Mouse (Mus musculus): ENCODE results near the gene Olig3. TPM values are rescaled to one million over a fixed set of nuclear protein-coding genes. Genes with fewer than 3 reads are reported as not detected.

The Olig3 gene
- polyA plus RNA-seq, 1 experiment, result 0.04 TPM

DNA sequence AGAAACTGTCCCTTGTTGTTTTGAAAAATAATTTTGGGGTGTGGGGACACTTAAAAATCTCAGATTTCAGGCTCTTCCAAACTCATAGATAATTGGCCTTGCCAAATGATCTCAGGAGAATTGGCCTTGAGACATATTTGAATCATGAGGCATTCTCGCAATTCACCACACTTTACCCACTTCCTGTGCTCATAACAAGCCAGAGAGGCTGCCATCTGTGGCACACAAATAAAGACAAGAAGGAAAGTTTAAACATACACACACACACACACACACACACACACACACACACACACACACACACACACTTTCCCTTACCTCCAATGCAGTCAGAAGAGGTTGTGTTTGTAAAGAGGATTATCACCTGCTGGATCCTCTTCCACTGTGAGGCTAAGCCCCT lies 22.9 kb upstream of the Olig3 start:
- no peaks in the 10 kb centered on the region for H3K36me3 ChIP-seq (ENCODE audit: control insufficient read depth, insufficient read depth, low read length)
- H3K4me3 ChIP-seq (ENCODE audit: extremely low read depth, insufficient read depth, insufficient read length), result no peak overlapping the region
- peak overlapping the region; percentile 57; the same call in 1 of the 2 replicates for H3K27ac ChIP-seq (ENCODE audit: insufficient read depth, low read length)
- no peaks in the 10 kb centered on the region for H3K27me3 ChIP-seq (ENCODE audit: control insufficient read depth, insufficient read depth, low read length)
- 13% methylated on average over 1 of the region's 1 CpGs for WGBS
- H3K4me1 ChIP-seq (ENCODE audit: control insufficient read depth, insufficient read depth, insufficient read length), result no peaks in the 10 kb centered on the region
- peak in 1 of 2 experiments; percentile 49 for DNase-seq (ENCODE audit: low read depth in 1 of 2, low spot score in 2 of 2)
- no peak for TF ChIP-seq CTCF (IDR thresholded peaks at IDR 0.05; ENCODE audit: extremely low read depth, insufficient read depth, insufficient read length, insufficient replicate concordance)
- no peak for TF ChIP-seq POLR2A (IDR thresholded peaks at IDR 0.05; ENCODE audit: low read depth, low read length)

DNA sequence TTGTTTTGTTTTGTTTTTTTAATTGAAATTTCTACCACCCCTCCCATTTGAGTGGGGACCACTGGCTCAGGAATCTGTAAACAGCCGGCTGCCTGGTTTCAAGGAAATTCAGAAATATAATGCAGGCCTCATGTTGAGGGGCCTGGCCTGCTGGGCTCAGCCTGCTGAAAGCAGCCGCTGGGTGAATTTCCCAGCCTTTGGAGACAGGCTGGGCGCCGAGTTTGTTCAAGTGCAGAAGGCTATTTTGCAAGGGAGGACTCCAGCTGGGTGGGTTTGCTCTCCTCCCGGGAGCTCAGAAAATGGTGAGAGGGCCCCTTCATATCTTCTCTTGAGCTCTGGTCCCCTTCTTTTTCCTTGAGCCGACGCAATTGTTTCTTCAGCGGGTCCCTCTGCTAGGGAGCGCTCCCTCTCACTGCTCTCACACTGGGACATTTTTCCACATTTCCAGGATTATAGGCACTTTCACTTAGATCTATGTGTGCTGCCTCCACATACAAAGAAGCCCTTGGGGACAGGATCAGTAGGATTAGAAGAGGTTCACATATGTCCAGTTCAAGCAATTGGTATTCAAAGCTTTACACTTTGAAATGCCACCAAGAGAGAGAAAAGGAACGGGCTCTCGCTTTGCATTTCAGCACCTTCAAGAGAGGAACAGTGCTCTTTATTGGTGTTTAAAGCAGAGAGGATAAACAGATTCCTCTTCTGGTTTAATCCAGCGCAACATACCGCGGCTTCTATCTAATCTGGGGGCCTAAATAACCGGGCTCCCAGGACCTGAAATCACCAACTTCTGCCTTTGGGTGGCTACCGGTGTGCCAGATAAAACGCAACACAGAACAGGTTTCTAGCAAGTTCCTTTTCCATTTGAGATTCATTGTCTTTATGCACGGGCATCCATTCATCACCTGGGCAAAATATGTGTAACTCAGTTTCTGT lies 17.4 kb upstream of the Olig3 start:
- Histone ChIP-seq H3K4me3 (ENCODE audit: extremely low read depth, insufficient read depth, insufficient read length) (no peak overlapping the region), H3K27me3 (ENCODE audit: control insufficient read depth, insufficient read depth, low read length) (no peaks in the 10 kb centered on the region), H3K4me1 (ENCODE audit: control insufficient read depth, insufficient read depth, insufficient read length) (no peaks in the 10 kb centered on the region), H3K27ac (ENCODE audit: insufficient read depth, low read length) (no peak overlapping the region), H3K36me3 (ENCODE audit: control insufficient read depth, insufficient read depth, low read length) (no peaks in the 10 kb centered on the region)
- TF ChIP-seq POLR2A (IDR thresholded peaks at IDR 0.05; ENCODE audit: low read depth, low read length) (no peak), CTCF (IDR thresholded peaks at IDR 0.05; ENCODE audit: extremely low read depth, insufficient read depth, insufficient read length, insufficient replicate concordance) (no peak)
- 47% methylated on average over 18 of the region's 18 CpGs for WGBS
- no peak for DNase-seq (ENCODE audit: low read depth in 1 of 2, low spot score in 2 of 2)

DNA sequence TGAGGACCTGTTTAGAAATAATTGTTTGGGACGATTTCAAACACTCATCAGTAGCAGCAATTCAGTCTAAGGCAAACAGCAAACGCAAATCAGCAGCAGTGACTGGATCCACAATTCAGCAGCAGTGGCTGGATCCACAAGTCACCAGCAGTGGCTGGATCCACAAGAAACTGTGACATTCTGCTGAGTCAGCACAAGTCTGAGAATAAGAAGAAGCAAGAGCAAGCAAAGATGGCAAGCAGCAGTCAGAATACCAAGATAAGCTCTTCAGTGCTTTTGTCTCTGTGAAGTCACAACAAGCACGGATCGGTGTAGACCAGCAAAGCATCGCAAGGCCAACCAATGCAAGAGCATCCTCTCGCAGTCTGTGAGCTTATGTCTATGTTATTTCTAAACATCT lies 12.3 kb upstream of the Olig3 start:
- WGBS, result 92% methylated on average over 6 of the region's 6 CpGs

DNA sequence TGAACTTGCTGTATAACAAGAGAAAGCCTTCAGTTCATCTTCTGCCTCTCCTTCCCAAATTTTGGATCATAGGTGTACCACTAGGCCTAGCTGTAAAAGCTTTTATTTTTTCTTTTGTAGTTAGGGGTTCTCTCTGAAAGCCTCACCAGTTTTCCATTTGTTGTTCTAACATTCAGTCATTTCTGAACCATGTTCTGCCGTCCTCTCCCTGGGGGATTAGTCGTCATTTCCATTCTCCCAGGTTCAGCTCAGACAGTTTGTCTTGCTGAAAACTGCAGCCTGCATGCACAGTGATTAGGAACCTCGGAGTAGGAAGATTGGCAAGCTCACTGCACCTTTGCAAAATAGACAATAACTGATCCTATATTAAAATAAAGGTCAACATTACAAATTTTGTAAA lies 7.0 kb upstream of the Olig3 start:
- TF ChIP-seq CTCF (IDR thresholded peaks at IDR 0.05; ENCODE audit: extremely low read depth, insufficient read depth, insufficient read length, insufficient replicate concordance) (no peak), POLR2A (IDR thresholded peaks at IDR 0.05; ENCODE audit: low read depth, low read length) (no peak)
- Histone ChIP-seq H3K36me3 (ENCODE audit: control insufficient read depth, insufficient read depth, low read length) (no peaks in the 10 kb centered on the region), H3K4me1 (ENCODE audit: control insufficient read depth, insufficient read depth, insufficient read length) (no peaks in the 10 kb centered on the region; the same call in 1 of the 2 replicates), H3K4me3 (ENCODE audit: extremely low read depth, insufficient read depth, insufficient read length) (no peak overlapping the region), H3K27ac (ENCODE audit: insufficient read depth, low read length) (no peak overlapping the region), H3K27me3 (ENCODE audit: control insufficient read depth, insufficient read depth, low read length) (peaks cover 13% of the 10 kb centered on the region)
- no peak for DNase-seq (ENCODE audit: low read depth in 1 of 2, low spot score in 2 of 2)
- WGBS, result 78% methylated on average over 3 of the region's 3 CpGs

More for the DNA sequence above, 12.3 kb upstream of the Olig3 start:
- Histone ChIP-seq H3K36me3 (ENCODE audit: control insufficient read depth, insufficient read depth, low read length) (no peaks in the 10 kb centered on the region), H3K27me3 (ENCODE audit: control insufficient read depth, insufficient read depth, low read length) (no peaks in the 10 kb centered on the region; the same call in 1 of the 2 replicates), H3K4me3 (ENCODE audit: extremely low read depth, insufficient read depth, insufficient read length) (no peak overlapping the region), H3K4me1 (ENCODE audit: control insufficient read depth, insufficient read depth, insufficient read length) (no peaks in the 10 kb centered on the region), H3K27ac (ENCODE audit: insufficient read depth, low read length) (no peak overlapping the region)
- no peak for TF ChIP-seq POLR2A (IDR thresholded peaks at IDR 0.05; ENCODE audit: low read depth, low read length)
- no peak for TF ChIP-seq CTCF (IDR thresholded peaks at IDR 0.05; ENCODE audit: extremely low read depth, insufficient read depth, insufficient read length, insufficient replicate concordance)
- DNase-seq (ENCODE audit: low read depth in 1 of 2, low spot score in 2 of 2), result no peak

DNA sequence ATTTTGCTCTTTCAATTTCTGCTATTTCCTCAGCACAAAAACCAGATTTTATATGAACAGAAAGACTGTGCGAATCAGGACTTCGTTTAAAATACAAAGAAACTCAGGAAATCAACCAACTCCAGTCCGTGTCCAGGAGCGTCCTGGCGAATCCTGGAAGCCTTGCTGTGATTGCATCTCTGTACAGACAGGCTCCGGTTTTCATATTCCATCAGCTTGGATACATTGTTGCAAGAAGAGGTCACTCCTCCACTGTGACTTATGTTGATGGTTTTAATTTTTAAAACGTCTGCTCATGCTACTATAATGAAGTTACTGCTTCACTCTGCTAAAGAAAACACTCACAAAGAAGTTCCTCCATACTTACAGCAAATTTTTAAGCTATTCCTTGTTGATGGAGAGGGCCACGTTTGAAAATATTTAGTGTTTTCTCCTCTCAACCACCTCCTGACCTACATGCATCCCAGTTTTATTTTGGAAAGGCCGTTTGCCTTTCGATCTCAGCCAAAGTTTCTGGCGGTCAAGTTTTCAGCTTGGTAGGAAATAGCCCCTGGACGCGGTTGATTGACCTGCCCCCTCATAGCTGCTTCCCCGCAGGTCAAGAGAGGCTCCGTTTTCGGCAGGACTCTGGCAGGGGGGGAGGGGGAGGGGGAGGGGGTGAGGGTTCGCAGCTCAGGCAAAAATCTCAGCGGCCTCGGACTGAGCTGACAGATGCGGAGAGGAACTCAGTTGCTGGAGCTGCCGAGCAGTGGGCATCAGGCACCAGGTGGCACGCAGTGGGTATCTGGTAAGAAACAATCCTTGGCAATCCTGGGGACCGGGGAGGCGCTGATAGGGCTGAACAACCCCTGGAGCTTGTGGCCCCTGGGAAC lies 4.1 kb upstream of the Olig3 start:
- TF ChIP-seq POLR2A (IDR thresholded peaks at IDR 0.05; ENCODE audit: low read depth, low read length) (no peak), CTCF (IDR thresholded peaks at IDR 0.05; ENCODE audit: extremely low read depth, insufficient read depth, insufficient read length, insufficient replicate concordance) (no peak)
- no peak for DNase-seq (ENCODE audit: low read depth in 1 of 2, low spot score in 2 of 2)
- WGBS, result 5% methylated on average over 24 of the region's 24 CpGs
- H3K4me3 ChIP-seq (ENCODE audit: extremely low read depth, insufficient read depth, insufficient read length), result no peak overlapping the region
- H3K36me3 ChIP-seq (ENCODE audit: control insufficient read depth, insufficient read depth, low read length), result no peaks in the 10 kb centered on the region
- peaks cover 9% of the 10 kb centered on the region for H3K4me1 ChIP-seq (ENCODE audit: control insufficient read depth, insufficient read depth, insufficient read length)
- no peak overlapping the region for H3K27ac ChIP-seq (ENCODE audit: insufficient read depth, low read length)
- peaks cover 14% of the 10 kb centered on the region for H3K27me3 ChIP-seq (ENCODE audit: control insufficient read depth, insufficient read depth, low read length)

DNA sequence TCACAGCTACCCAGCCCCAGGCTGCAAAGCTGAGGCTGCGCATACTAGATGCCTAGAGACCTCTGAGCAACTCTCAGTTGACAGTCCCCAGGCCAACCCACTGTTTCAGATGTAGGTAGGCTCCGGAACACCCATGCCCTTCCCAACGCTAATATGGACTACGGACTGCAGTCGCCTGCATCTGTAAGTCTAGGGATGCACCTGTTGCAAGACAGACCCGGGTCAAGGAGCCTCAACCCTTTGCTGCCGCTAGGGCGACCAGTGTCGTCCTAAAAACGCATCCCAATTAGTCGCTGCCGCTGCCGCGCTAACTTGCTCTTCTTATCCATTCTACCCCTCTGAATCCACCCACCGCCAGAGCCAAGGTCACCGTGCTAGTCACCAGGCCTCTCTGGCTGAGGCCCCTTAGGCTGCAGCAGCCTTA lies 3.4 kb upstream of the Olig3 start:
- no peak overlapping the region for H3K4me3 ChIP-seq (ENCODE audit: extremely low read depth, insufficient read depth, insufficient read length)
- no peak for DNase-seq (ENCODE audit: low read depth in 1 of 2, low spot score in 2 of 2)
- H3K27me3 ChIP-seq (ENCODE audit: control insufficient read depth, insufficient read depth, low read length), result peaks cover 16% of the 10 kb centered on the region
- WGBS, result 3% methylated on average over 16 of the region's 16 CpGs
- TF ChIP-seq POLR2A (IDR thresholded peaks at IDR 0.05; ENCODE audit: low read depth, low read length) (no peak), CTCF (IDR thresholded peaks at IDR 0.05; ENCODE audit: extremely low read depth, insufficient read depth, insufficient read length, insufficient replicate concordance) (no peak)
- peaks cover 10% of the 10 kb centered on the region for H3K4me1 ChIP-seq (ENCODE audit: control insufficient read depth, insufficient read depth, insufficient read length)
- H3K36me3 ChIP-seq (ENCODE audit: control insufficient read depth, insufficient read depth, low read length), result no peaks in the 10 kb centered on the region
- no peak overlapping the region for H3K27ac ChIP-seq (ENCODE audit: insufficient read depth, low read length)

All from spleen, adult 2 months (tissue).